Mouse (Mus musculus) heart, postnatal 0 days (tissue): ENCODE results near the gene Avpr2.

Experiments used
- CTCF ChIP-seq: IDR thresholded peaks from 2 replicates; pipeline ENCODE4 v1.5.1; 2016; ENCODE audit warnings: antibody characterized with exemption, control low read depth, low read depth
- EP300 ChIP-seq: IDR thresholded peaks from 2 replicates; pipeline ENCODE4 v1.6.1; 2016; ENCODE audit warnings: antibody characterized with exemption, low read depth

DNA sequence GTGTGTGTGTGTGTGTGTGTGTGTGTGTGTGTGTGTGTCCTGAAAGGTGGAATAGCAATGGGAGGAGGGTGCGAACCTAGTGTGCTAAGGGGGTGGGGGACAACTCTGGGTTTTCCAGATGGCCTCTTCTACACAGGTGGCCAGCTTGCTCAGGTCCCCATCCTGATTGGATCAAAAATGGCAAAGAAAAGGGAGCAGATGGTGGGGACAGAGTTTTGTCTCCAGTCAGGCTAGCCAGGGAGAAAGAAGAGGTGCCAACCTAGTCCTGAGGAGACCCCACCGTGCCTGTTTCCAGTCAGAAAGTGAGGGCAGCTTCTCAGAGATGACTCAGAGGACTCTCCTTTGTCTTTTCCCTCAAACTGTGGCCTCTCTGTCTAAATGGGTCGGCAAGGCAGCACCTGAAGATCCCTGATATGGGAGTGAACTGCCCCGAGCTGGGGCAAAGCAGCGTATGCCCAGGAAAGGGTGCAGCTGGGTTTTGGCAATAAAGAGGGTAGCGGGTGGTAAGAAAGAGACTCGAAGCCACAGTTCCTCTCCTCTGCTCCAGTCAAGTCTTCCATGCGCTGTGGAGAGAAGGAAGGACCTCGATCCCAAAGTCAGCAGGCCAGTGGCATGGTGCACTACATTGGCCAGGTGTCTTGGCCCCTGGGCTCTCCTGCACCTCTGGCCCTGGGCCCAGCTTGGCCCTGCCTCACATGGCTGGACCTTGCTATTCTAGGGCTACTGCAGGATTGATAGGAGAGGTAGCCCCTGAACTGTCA is 37.4 kb upstream of the Avpr2 start:
- TF ChIP-seq EP300 (no peak), CTCF (no peak)
